Mouse (Mus musculus): ENCODE results near the gene Med26. TPM values are rescaled to one million over a fixed set of nuclear protein-coding genes. Genes with fewer than 3 reads are reported as not detected.

The Med26 gene
- total and polyA plus RNA-seq, 2 experiments from 2014 or later, result 6.6 to 17.0 TPM

- Histone ChIP-seq H3K4me1 (ENCODE audit: control insufficient read depth, insufficient read depth) (peaks cover 25% of the 10 kb centered on the region), H3K4me2 (ENCODE audit: low read depth, low read length) (no peak overlapping the region), H3K9me3 (replicated peaks; ENCODE audit: control insufficient read depth, low read length) (no peaks in the 10 kb centered on the region), H3K36me3 (replicated peaks; ENCODE audit: control insufficient read depth, insufficient read depth, low read length) (peaks cover 58% of the 10 kb centered on the region), H3K4me3 (ENCODE audit: low read depth, low read length) (no peak overlapping the region), H3K9ac (replicated peaks; ENCODE audit: low read depth, low read length) (no peak overlapping the region), H3K27me3 (ENCODE audit: control insufficient read depth, insufficient read depth, low read length) (no peaks in the 10 kb centered on the region), H3K27ac (ENCODE audit: low read depth) (no peak overlapping the region)
- TF ChIP-seq EP300 (IDR thresholded peaks at IDR 0.05; ENCODE audit: low read depth) (no peak), CTCF (IDR thresholded peaks at IDR 0.05; ENCODE audit: low read depth) (no peak)
- ATAC-seq (ENCODE audit: insufficient read depth, low read depth) (no peak), DNase-seq (ENCODE audit: low spot score) (no peak)
- WGBS, result 83% methylated on average over 2 of the region's 2 CpGs
Measured at GRCm38 (mm10) chr8:72565970-72566369, 17.9 kb upstream of the Med26 start.

- no peak for TF ChIP-seq CTCF (IDR thresholded peaks at IDR 0.05; ENCODE audit: low read depth)
- peak overlapping the region; percentile 67 for H3K27ac ChIP-seq (ENCODE audit: low read depth)
- no peaks in the 10 kb centered on the region for H3K9me3 ChIP-seq (replicated peaks; ENCODE audit: control insufficient read depth, low read length)
- no peak overlapping the region for H3K9ac ChIP-seq (replicated peaks; ENCODE audit: low read depth, low read length)
- peaks cover 11% of the 10 kb centered on the region for H3K4me1 ChIP-seq (ENCODE audit: control insufficient read depth, insufficient read depth)
- H3K27me3 ChIP-seq (ENCODE audit: control insufficient read depth, insufficient read depth, low read length), result no peaks in the 10 kb centered on the region
- no peak overlapping the region for H3K4me2 ChIP-seq (ENCODE audit: low read depth, low read length)
- DNase-seq (ENCODE audit: low spot score) (no peak), ATAC-seq (ENCODE audit: insufficient read depth, low read depth) (0 out of 2 replicates have a peak, but pooled peaks have one; percentile 22)
- H3K36me3 ChIP-seq (replicated peaks; ENCODE audit: control insufficient read depth, insufficient read depth, low read length), result peaks cover 40% of the 10 kb centered on the region
- no peak overlapping the region for H3K4me3 ChIP-seq (ENCODE audit: low read depth, low read length)
- 36% methylated on average over 1 of the region's 1 CpGs for WGBS
Measured at GRCm38 (mm10) chr8:72561111-72561689, 13.1 kb upstream of the Med26 start.

GRCm38 (mm10) chr8:72555770-72556169, 7.7 kb upstream of the Med26 start:
- DNase-seq (ENCODE audit: low spot score), result no peak
- no peak overlapping the region for H3K9ac ChIP-seq (replicated peaks; ENCODE audit: low read depth, low read length)
- H3K4me2 ChIP-seq (ENCODE audit: low read depth, low read length), result no peak overlapping the region
- H3K27me3 ChIP-seq (ENCODE audit: control insufficient read depth, insufficient read depth, low read length), result no peaks in the 10 kb centered on the region
- TF ChIP-seq EP300 (IDR thresholded peaks at IDR 0.05; ENCODE audit: low read depth) (no peak), CTCF (IDR thresholded peaks at IDR 0.05; ENCODE audit: low read depth) (no peak)
- no peak for ATAC-seq (ENCODE audit: insufficient read depth, low read depth)
- peaks cover 27% of the 10 kb centered on the region for H3K36me3 ChIP-seq (replicated peaks; ENCODE audit: control insufficient read depth, insufficient read depth, low read length)
- H3K4me1 ChIP-seq (ENCODE audit: control insufficient read depth, insufficient read depth), result no peaks in the 10 kb centered on the region
- 69% methylated on average over 4 of the region's 4 CpGs for WGBS
- H3K4me3 ChIP-seq (ENCODE audit: low read depth, low read length), result no peak overlapping the region
- H3K27ac ChIP-seq (ENCODE audit: low read depth), result no peak overlapping the region
- no peaks in the 10 kb centered on the region for H3K9me3 ChIP-seq (replicated peaks; ENCODE audit: control insufficient read depth, low read length)

- Histone ChIP-seq H3K36me3 (replicated peaks; ENCODE audit: control insufficient read depth, insufficient read depth, low read length) (0 out of 2 replicates have a peak, but pooled peaks cover 14% of the 10 kb centered on the region), H3K9me3 (replicated peaks; ENCODE audit: control insufficient read depth, low read length) (no peaks in the 10 kb centered on the region), H3K9ac (replicated peaks; ENCODE audit: low read depth, low read length) (peak overlapping the region; percentile 96), H3K4me1 (ENCODE audit: control insufficient read depth, insufficient read depth) (peaks cover 17% of the 10 kb centered on the region), H3K27ac (ENCODE audit: low read depth) (peak overlapping the region; percentile 93), H3K27me3 (ENCODE audit: control insufficient read depth, insufficient read depth, low read length) (no peaks in the 10 kb centered on the region), H3K4me2 (ENCODE audit: low read depth, low read length) (peak overlapping the region; percentile 94), H3K4me3 (ENCODE audit: low read depth, low read length) (peak overlapping the region; percentile 79)
- ATAC-seq (ENCODE audit: insufficient read depth, low read depth) (no peak), DNase-seq (ENCODE audit: low spot score) (no peak)
- WGBS, result 2% methylated on average over 5 of the region's 5 CpGs
- TF ChIP-seq CTCF (IDR thresholded peaks at IDR 0.05; ENCODE audit: low read depth), result no peak
- no peak for TF ChIP-seq EP300 (IDR thresholded peaks at IDR 0.05; ENCODE audit: low read depth)
Measured at GRCm38 (mm10) chr8:72549314-72549892, 1.3 kb upstream of the Med26 start.

- no peaks in the 10 kb centered on the region for H3K9me3 ChIP-seq (replicated peaks; ENCODE audit: control insufficient read depth, low read length)
- ATAC-seq (ENCODE audit: insufficient read depth, low read depth), result peak; percentile 67
- H3K4me3 ChIP-seq (ENCODE audit: low read depth, low read length), result peak overlapping the region; percentile 79
- H3K36me3 ChIP-seq (replicated peaks; ENCODE audit: control insufficient read depth, insufficient read depth, low read length), result peaks cover 14% of the 10 kb centered on the region; the same call in 1 of the 2 replicates
- TF ChIP-seq CTCF (IDR thresholded peaks at IDR 0.05; ENCODE audit: low read depth), result no peak
- no peak for TF ChIP-seq EP300 (IDR thresholded peaks at IDR 0.05; ENCODE audit: low read depth)
- peak overlapping the region; percentile 94 for H3K4me2 ChIP-seq (ENCODE audit: low read depth, low read length)
- H3K27me3 ChIP-seq (ENCODE audit: control insufficient read depth, insufficient read depth, low read length), result no peaks in the 10 kb centered on the region
- peaks cover 17% of the 10 kb centered on the region for H3K4me1 ChIP-seq (ENCODE audit: control insufficient read depth, insufficient read depth)
- whole genome bisulfite sequencing, result under 1% methylated on average over 43 of the region's 45 CpGs
- peak overlapping the region; percentile 96 for H3K9ac ChIP-seq (replicated peaks; ENCODE audit: low read depth, low read length)
- H3K27ac ChIP-seq (ENCODE audit: low read depth), result peak overlapping the region; percentile 93
- no peak for DNase-seq (ENCODE audit: low spot score)
Measured at GRCm38 (mm10) chr8:72548644-72549313, 709 bp upstream of the Med26 start.
